Mouse (Mus musculus) adrenal gland, adult 18-20 months (tissue): ENCODE data around the gene Cers3. TPM values are rescaled to one million over a fixed set of nuclear protein-coding genes. Genes with fewer than 3 reads are reported as not detected.
A peak's percentile ranks its signal among the peaks of the same experiment; 100 is the strongest.

Experiments
- DNase-seq, 2 experiments: peaks; one replicate each; pipeline ENCODE4 v3.0.0; 2021 to 2022; ENCODE audit warnings: low spot score in 2 of 2
- long read RNA-seq, 2 experiments: library from polyadenylated mRNA; stranded (forward); transcript quantifications; one replicate each; pipeline ENCODE4 v2.0.0; 2021
- total RNA-seq, 2 experiments: library from RNA; stranded (reverse); gene quantifications; 1 replicate in 1 of 2; 2 replicates in 1 of 2; pipeline ENCODE4 v1.2.3; 2021

Cers3 gene
- under 1 TPM; 0.10 to 0.23 TPM for total RNA-seq
- long read RNA-seq, experiment 1: 0 reads
- long read RNA-seq, experiment 2: 0 reads

DNA sequence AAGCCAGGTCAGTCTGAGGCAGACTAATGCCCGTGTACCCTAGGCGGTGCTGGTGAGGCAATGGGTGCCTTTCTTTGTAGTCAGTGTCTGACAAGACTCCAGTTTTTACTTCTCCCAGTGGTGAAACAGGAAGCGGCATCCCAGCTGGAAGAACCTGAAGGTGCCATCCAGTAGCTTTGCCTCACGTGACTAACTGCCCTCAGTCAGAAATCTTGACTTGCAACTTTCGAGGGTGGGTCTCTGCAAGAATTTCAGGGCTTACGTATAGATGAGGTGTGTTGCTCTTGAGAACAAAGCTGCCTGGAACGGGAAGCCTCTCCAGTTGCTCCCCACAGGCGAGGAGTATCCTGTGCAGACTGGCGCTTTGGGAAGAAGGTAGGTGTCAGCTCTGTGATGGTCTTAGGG lies at the start of gene Cers3:
Gene Cers3, plus strand, starts transcription at position 128 of the 405 bp plus-strand sequence.
- no peak for DNase-seq

- DNase-seq: no peak
Observed at GRCm38 (mm10) chr7:66694467-66694866, 48.8 kb upstream of the Cers3 start.

- no peak for DNase-seq
Observed at GRCm38 (mm10) chr7:66702721-66703120, 40.6 kb upstream of the Cers3 start.

- no peak for DNase-seq
Observed at GRCm38 (mm10) chr7:66704631-66705030, 38.7 kb upstream of the Cers3 start.

GRCm38 (mm10) chr7:66711166-66711565 lies 32.1 kb upstream of the Cers3 start:
- no peak for DNase-seq

DNA sequence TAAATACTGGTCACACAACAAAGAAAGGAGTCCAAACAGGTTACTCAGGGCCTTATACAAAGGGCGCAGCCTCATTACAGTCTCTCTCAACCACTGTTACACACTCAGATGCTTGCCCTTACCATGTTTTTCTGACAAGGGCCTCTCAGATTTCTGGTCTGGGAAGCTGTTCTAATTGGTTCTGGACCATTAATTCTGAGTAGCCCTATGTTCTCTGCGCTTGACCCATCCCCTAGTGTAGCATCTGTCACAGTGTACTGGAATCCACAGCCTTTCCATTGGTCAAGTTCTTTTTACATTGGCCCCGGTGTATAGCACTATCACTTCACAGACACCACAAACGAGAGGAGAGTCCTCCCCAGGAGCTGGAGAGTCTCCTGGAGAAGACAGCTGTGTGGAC lies 18.8 kb upstream of the Cers3 start:
- no peak for DNase-seq

GRCm38 (mm10) chr7:66724954-66725353 lies 18.4 kb upstream of the Cers3 start:
- DNase-seq: no peak

DNA sequence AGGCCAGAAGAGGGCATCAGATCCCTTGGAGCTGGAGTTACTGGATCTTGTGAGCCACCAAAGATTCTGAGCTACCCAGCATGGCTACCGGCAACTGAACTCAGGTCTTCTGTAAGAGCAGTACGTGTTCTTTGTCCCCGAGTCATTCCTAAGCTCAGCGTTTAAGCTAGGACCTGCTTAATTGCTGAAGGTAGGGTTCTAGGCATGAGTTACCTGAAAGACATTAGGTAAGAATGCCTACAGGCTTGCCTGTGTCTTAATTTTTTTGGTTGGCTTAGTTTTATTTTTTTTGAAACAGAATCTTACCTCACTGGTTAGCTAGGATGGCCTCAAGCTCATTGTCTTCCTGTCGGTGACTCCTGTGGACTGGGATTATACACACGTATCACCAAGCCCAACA lies 15.2 kb upstream of the Cers3 start:
- DNase-seq: no peak

DNA sequence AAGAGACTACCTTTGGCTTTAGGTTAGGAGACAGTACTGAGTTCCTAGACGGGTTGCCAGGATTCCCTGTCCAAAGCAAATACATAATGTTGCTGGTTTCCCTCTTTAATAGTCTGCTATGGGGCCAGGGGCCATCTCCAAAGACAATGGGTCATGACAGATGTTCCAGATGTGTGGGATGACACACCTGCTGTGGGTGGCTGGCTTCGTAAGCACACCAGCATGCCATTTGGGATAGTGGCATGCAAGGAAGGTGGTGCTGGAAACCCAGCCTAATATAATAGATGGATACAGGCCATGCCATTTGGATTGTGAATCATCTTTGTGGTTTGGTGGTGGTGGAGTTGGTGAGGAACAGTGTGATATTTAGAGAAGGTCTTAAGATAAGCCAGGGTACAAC lies 14.1 kb upstream of the Cers3 start:
- no peak for DNase-seq

DNA sequence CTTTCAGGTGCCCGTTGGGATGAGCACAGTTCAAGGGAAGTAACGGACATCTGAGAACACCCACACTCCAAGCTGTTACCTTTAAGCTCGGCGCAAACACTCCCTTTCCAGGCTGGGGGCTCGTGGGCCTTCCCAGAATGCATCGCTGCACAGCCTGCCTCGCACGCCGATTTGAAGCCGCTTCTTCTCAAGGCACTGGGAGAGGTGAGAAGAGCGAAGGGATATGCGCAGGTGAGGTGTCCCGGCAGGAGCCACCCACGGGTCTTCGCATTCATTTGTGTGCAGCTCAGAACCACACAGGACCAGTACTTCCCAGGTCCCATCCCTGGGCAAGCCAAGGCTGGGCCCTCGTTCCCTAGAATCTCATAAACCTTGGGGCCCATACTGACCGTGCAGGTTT lies 9.9 kb upstream of the Cers3 start:
- DNase-seq: no peak

GRCm38 (mm10) chr7:66733882-66734281 lies 9.4 kb upstream of the Cers3 start:
- no peak for DNase-seq

DNA sequence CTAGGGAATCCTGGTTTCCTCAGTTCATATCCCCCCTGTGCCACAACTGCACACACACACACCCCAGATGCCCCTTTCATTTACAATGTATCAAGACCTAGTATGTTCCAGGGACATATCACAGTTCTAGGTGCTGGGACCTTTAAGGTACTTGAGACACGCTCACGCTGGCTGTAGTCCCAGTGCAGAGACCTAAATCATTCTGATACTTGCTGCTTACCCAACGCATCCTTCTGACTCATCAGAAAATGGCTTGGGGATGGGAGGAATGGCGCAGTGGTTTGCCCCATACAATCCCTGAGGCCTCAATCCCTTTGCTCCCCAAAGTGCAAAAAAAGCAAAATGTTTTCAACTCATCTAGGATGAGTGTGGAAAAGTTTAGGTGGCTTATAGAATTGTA lies 8.8 kb upstream of the Cers3 start:
- DNase-seq: no peak

GRCm38 (mm10) chr7:66734993-66735392 lies 8.3 kb upstream of the Cers3 start:
- no peak for DNase-seq

DNA sequence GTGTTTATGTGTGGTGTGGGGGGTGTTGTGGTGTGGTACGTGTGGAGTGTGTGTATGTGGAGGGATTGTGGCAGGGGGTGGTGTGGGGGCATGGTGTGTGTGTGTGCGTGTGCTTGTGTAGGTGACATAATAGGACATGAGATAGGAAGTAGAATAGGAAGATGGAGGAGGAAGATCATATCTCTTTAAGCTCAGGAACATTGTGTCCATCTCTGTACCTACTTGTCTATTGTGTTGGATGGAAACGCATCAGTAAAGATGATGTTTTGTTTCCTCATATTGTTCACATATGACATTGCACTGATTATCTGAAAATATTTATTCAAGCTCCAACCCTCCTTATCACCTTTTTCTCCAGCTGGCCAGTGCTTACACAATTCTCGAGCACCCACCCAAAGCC lies 5.9 kb upstream of the Cers3 start:
- DNase-seq: no peak

GRCm38 (mm10) chr7:66741008-66741407 lies 2.3 kb upstream of the Cers3 start:
- no peak for DNase-seq

- DNase-seq: no peak
Observed at GRCm38 (mm10) chr7:66741412-66741811, 1.9 kb upstream of the Cers3 start.

GRCm38 (mm10) chr7:66746972-66747371 lies 3.7 kb downstream of the Cers3 start:
- DNase-seq: no peak

DNA sequence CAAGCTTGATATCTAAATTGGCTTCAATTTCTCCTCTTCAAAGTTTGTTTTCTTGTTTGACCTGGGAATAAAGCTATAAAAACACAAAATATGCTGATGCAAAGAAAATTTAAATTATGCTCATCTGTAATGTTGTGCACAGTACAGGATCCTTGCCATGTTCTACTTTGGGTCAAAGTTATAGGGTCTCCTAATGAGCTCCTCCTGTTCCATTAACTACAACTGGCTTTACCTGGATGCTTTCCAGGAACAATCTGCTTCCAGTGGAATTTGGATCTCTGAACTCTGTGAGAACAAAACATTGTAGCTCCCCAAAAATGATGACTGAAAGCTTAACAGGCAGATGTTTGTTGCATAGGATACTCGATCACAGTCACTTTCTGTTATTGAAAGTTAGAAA lies 6.7 kb downstream of the Cers3 start:
- DNase-seq: no peak

- peak in 1 of 2 experiments; percentile 19 for DNase-seq
Observed at GRCm38 (mm10) chr7:66753816-66754215, 10.5 kb downstream of the Cers3 start.

GRCm38 (mm10) chr7:66755611-66756010 lies 12.3 kb downstream of the Cers3 start:
- no peak for DNase-seq

DNA sequence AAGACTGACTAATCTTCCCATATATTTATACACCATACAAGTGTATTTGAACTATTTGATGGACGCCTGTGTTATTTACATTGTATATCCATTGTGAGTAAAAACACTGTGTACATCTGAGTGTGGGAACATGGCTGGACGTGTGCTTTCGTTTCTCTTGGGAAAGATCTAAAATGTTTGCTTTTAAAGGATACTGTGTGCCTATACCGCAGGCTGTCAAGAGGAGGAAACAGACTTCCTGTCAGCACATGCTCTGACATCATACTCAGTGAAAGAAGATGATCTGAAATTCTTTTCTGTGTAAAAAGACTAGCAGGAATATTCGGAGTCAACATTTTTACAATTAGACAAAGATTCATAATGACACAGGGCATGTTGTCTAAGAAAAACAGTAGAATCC lies 26.6 kb downstream of the Cers3 start:
- no peak for DNase-seq

- no peak for DNase-seq
Observed at GRCm38 (mm10) chr7:66770706-66771105, 27.4 kb downstream of the Cers3 start.

DNA sequence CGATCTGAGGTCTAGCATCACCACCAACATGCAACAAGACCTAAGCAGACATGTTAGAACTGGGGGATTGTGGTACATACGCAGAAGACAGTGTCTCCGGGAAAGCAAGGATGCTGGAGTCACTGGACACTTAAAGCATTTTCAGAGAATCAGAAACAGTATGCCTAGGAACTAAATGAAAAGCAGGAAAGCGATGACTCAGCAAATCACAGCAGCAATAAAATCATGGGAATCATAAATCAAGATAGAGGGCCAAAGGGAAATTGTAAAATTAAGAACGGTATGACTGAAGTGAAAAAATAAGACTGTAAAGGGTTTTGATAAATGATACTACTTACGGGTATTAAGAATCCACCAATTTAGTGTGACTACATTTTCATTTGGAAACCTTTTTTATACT lies 27.9 kb downstream of the Cers3 start:
- DNase-seq: no peak

DNA sequence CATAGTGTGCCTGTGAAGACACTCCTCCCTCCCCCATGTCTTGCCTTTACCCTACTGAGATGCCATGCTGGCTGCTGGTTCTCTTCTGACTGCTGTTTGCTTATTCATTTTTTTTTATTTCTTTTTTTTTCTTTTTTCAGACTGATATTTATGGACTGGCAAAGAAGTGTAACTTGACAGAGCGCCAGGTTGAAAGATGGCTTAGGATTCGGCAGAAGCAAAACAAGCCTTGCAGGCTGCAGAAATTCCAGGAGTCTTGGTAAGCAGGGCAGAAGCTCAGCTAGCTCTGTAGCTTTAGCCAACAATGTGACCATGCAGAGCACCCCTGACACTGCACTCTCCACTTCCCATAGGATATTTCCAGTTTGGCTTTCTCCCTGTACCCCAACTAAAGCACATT lies 36.1 kb downstream of the Cers3 start:
- no peak for DNase-seq
